Mouse (Mus musculus) neural tube, embryonic 11.5 days (tissue): ENCODE results near the gene Ldah. TPM values are rescaled to one million over a fixed set of nuclear protein-coding genes. Genes with fewer than 3 reads are reported as not detected.

Experiments
- ATAC-seq: fragments of 200-750 bp; cut with Nextera tagmentation; 2 replicates; pipeline ENCODE4 v1.8.0; 2017; ENCODE audit warnings: moderate number of reproducible peaks, mild to moderate bottlenecking, moderate TSS enrichment, moderate library complexity; ENCODE audit not compliant: insufficient read depth, low FRiP score, low TSS enrichment
- DNase-seq: peaks from one replicate; pipeline ENCODE4 v3.0.0-alpha.2; 2015; ENCODE audit warnings: low spot score
- H3K27ac ChIP-seq: fragments of 300-500 bp; sonication (generic); 2 replicates; pipeline ENCODE4 v1.5.1; 2014; ENCODE audit warnings: low read depth, mild to moderate bottlenecking, low read length
- H3K27me3 ChIP-seq: fragments of 300-500 bp; sonication (generic); 2 replicates; pipeline ENCODE4 v1.6.1; 2014; ENCODE audit warnings: mild to moderate bottlenecking, low read length, mixed read lengths; ENCODE audit not compliant: control insufficient read depth, insufficient read depth
- H3K36me3 ChIP-seq: fragments of 300-500 bp; sonication (generic); 2 replicates; pipeline ENCODE4 v1.6.1; 2014; ENCODE audit warnings: mild to moderate bottlenecking, low read length, moderate library complexity, mixed read lengths; ENCODE audit not compliant: control insufficient read depth, insufficient read depth
- H3K4me1 ChIP-seq: fragments of 300-500 bp; sonication (generic); 2 replicates; pipeline ENCODE4 v1.6.1; 2014; ENCODE audit warnings: low read length, mixed read lengths; ENCODE audit not compliant: control insufficient read depth, insufficient read depth
- H3K4me2 ChIP-seq: fragments of 300-500 bp; sonication (generic); 2 replicates; pipeline ENCODE4 v1.6.1; 2014; ENCODE audit warnings: low read depth, mild to moderate bottlenecking, moderate library complexity
- H3K4me3 ChIP-seq: fragments of 300-500 bp; sonication (generic); 2 replicates; pipeline ENCODE4 v1.5.1; 2014; ENCODE audit warnings: low read depth, low read length
- H3K9ac ChIP-seq: fragments of 300-500 bp; sonication (generic); 2 replicates; pipeline ENCODE4 v1.6.1; 2014; ENCODE audit warnings: mild to moderate bottlenecking, low read length
- H3K9me3 ChIP-seq: fragments of 300-500 bp; sonication (generic); 2 replicates; pipeline ENCODE4 v1.6.1; 2016; ENCODE audit warnings: low read length; ENCODE audit not compliant: control insufficient read depth
- WGBS: fragments of 180-500 bp; shearing (Covaris S2); extraction: QIAGEN DNeasy Blood & Tissue Kit; methylation state at CpG from one replicate; pipeline ENCODE4 v1.1.7; 2014; 5-methylcytosine and 5-hydroxymethylcytosine counted together
- polyA plus RNA-seq: library from polyadenylated mRNA; unstranded; fragments of >200 nt; fragmentation: Nextera tagmentation; extraction: Ambion mirVana; gene quantifications from 2 replicates; pipeline ENCODE4 v1.2.1, GENCODE M21; 2014

The Ldah gene
- polyA plus RNA-seq, 1 experiment from 2014 or later: 60.5 TPM

- ATAC-seq: peak; percentile 13; the same call in 1 of the 2 replicates
- H3K4me3 ChIP-seq: peak overlapping the region; percentile 83
- H3K4me2 ChIP-seq: peak overlapping the region; percentile 63
- no peak overlapping the region for H3K27ac ChIP-seq
- DNase-seq: no peak
- WGBS: 19% methylated on average over 5 of the region's 5 CpGs
- peak overlapping the region; percentile 82 for H3K9ac ChIP-seq
- peaks cover 2% of the 10 kb centered on the region; the same call in 1 of the 2 replicates for H3K4me1 ChIP-seq
- no peaks in the 10 kb centered on the region for H3K9me3 ChIP-seq
- no peaks in the 10 kb centered on the region for H3K36me3 ChIP-seq
- H3K27me3 ChIP-seq: no peaks in the 10 kb centered on the region
These were observed 329 bp upstream of the Ldah start for GRCm38 (mm10) chr12:8207578-8207977.

- WGBS: 89% methylated on average over 15 of the region's 15 CpGs
- Histone ChIP-seq H3K9ac (no peak overlapping the region), H3K4me3 (no peak overlapping the region), H3K27ac (no peak overlapping the region), H3K4me1 (no peaks in the 10 kb centered on the region), H3K36me3 (no peaks in the 10 kb centered on the region), H3K4me2 (no peak overlapping the region), H3K27me3 (no peaks in the 10 kb centered on the region), H3K9me3 (no peaks in the 10 kb centered on the region)
- ATAC-seq: no peak
- no peak for DNase-seq
These were observed 8.7 kb downstream of the Ldah start for GRCm38 (mm10) chr12:8216392-8217280.

GRCm38 (mm10) chr12:8223036-8223435 lies 15.1 kb downstream of the Ldah start:
- DNase-seq (no peak), ATAC-seq (no peak)
- no peak overlapping the region for H3K9ac ChIP-seq
- WGBS: 92% methylated on average over 6 of the region's 6 CpGs
- H3K4me3 ChIP-seq: no peak overlapping the region
- H3K27me3 ChIP-seq: no peaks in the 10 kb centered on the region
- H3K4me2 ChIP-seq: no peak overlapping the region
- no peaks in the 10 kb centered on the region for H3K4me1 ChIP-seq
- no peak overlapping the region for H3K27ac ChIP-seq
- no peaks in the 10 kb centered on the region for H3K9me3 ChIP-seq
- no peaks in the 10 kb centered on the region for H3K36me3 ChIP-seq

- Histone ChIP-seq H3K27me3 (no peaks in the 10 kb centered on the region), H3K4me1 (no peaks in the 10 kb centered on the region), H3K36me3 (no peaks in the 10 kb centered on the region), H3K4me3 (no peak overlapping the region), H3K9ac (no peak overlapping the region), H3K27ac (no peak overlapping the region), H3K9me3 (no peaks in the 10 kb centered on the region), H3K4me2 (no peak overlapping the region)
- WGBS: 91% methylated on average over 3 of the region's 3 CpGs
- DNase-seq (no peak), ATAC-seq (no peak)
These were observed 23.2 kb downstream of the Ldah start for GRCm38 (mm10) chr12:8231101-8231500.

- H3K4me1 ChIP-seq: no peaks in the 10 kb centered on the region
- no peaks in the 10 kb centered on the region for H3K9me3 ChIP-seq
- ATAC-seq: no peak
- DNase-seq: no peak
- no peak overlapping the region for H3K4me2 ChIP-seq
- H3K27me3 ChIP-seq: no peaks in the 10 kb centered on the region
- H3K27ac ChIP-seq: no peak overlapping the region
- no peaks in the 10 kb centered on the region for H3K36me3 ChIP-seq
- 80% methylated on average over 3 of the region's 3 CpGs for WGBS
- H3K9ac ChIP-seq: no peak overlapping the region
- H3K4me3 ChIP-seq: no peak overlapping the region
These were observed 24.8 kb downstream of the Ldah start for GRCm38 (mm10) chr12:8232679-8233078.

- Histone ChIP-seq H3K9ac (no peak overlapping the region), H3K27ac (no peak overlapping the region), H3K4me3 (no peak overlapping the region), H3K4me2 (no peak overlapping the region), H3K36me3 (no peaks in the 10 kb centered on the region; the same call in 1 of the 2 replicates), H3K9me3 (no peaks in the 10 kb centered on the region), H3K4me1 (no peaks in the 10 kb centered on the region), H3K27me3 (no peaks in the 10 kb centered on the region)
- DNase-seq (no peak), ATAC-seq (no peak)
- 90% methylated on average over 3 of the region's 3 CpGs for WGBS
These were observed 34.3 kb downstream of the Ldah start for GRCm38 (mm10) chr12:8242181-8242580.

- H3K4me1 ChIP-seq: no peaks in the 10 kb centered on the region
- no peaks in the 10 kb centered on the region for H3K27me3 ChIP-seq
- no peak overlapping the region for H3K4me2 ChIP-seq
- WGBS: 82% methylated on average over 4 of the region's 4 CpGs
- ATAC-seq: no peak
- no peak overlapping the region for H3K27ac ChIP-seq
- no peak for DNase-seq
- H3K36me3 ChIP-seq: no peaks in the 10 kb centered on the region
- H3K9ac ChIP-seq: no peak overlapping the region
- H3K4me3 ChIP-seq: no peak overlapping the region
- no peaks in the 10 kb centered on the region for H3K9me3 ChIP-seq
These were observed 36.8 kb downstream of the Ldah start for GRCm38 (mm10) chr12:8244746-8245145.

- no peaks in the 10 kb centered on the region for H3K9me3 ChIP-seq
- 66% methylated on average over 2 of the region's 2 CpGs for WGBS
- no peak overlapping the region for H3K4me3 ChIP-seq
- no peak for DNase-seq
- no peaks in the 10 kb centered on the region for H3K36me3 ChIP-seq
- H3K27me3 ChIP-seq: no peaks in the 10 kb centered on the region
- H3K4me1 ChIP-seq: no peaks in the 10 kb centered on the region
- no peak overlapping the region for H3K27ac ChIP-seq
- no peak overlapping the region for H3K4me2 ChIP-seq
- no peak for ATAC-seq
- no peak overlapping the region for H3K9ac ChIP-seq
These were observed 52.4 kb downstream of the Ldah start for GRCm38 (mm10) chr12:8260297-8260696.

GRCm38 (mm10) chr12:8266311-8266710 lies 58.4 kb downstream of the Ldah start:
- ATAC-seq: no peak
- no peak overlapping the region for H3K27ac ChIP-seq
- no peaks in the 10 kb centered on the region for H3K36me3 ChIP-seq
- H3K9me3 ChIP-seq: no peaks in the 10 kb centered on the region
- WGBS: 95% methylated on average over 7 of the region's 7 CpGs
- no peak overlapping the region for H3K4me3 ChIP-seq
- H3K4me2 ChIP-seq: no peak overlapping the region
- no peaks in the 10 kb centered on the region for H3K4me1 ChIP-seq
- no peak overlapping the region for H3K9ac ChIP-seq
- DNase-seq: no peak
- H3K27me3 ChIP-seq: no peaks in the 10 kb centered on the region
